27 mouse cellular contexts compared by ENCODE assay signal in genomic region chr11:75972916-75973567, GRCm38 (mm10). TPM values are rescaled to one million over a fixed set of nuclear protein-coding genes. Genes with fewer than 3 reads are reported as not detected.
DNase-seq lines count a peak whose midpoint lies in the region; ATAC-seq and TF ChIP-seq lines count a peak whose summit lies in the region.
"Had no signal": no experiment of that assay in that cellular context is flagged by ENCODE, and none has a peak within 500 bp of the region (broad histone marks: within the 10 kb centered on the region; RNA-seq: fewer than 3 reads in every experiment).

No protein-coding gene starts in this region.

- H3K36me3 ChIP-seq in limb, embryonic 14.5 days (ENCODE audit: control insufficient read depth, insufficient read depth, low read length): no peaks in the 10 kb centered on the region
- H3K36me3 ChIP-seq in limb, embryonic 10.5 days: no peaks in the 10 kb centered on the region
- H3K36me3 ChIP-seq in midbrain, postnatal 0 days (ENCODE audit: insufficient read depth, low read length): no peaks in the 10 kb centered on the region
- H3K36me3 ChIP-seq in midbrain, embryonic 13.5 days: no peaks in the 10 kb centered on the region
- H3K36me3 ChIP-seq: embryonic facial prominence, embryonic 12.5 days; forebrain, embryonic 15.5 days; hindbrain, embryonic 10.5 days; midbrain, embryonic 10.5 days; neural tube, embryonic 13.5 days; stomach, embryonic 15.5 days had no signal

- ATAC-seq in limb, embryonic 14.5 days (ENCODE audit: low FRiP score, low read depth): no peak
- ATAC-seq in midbrain, postnatal 0 days (ENCODE audit: low FRiP score): no peak
- no peak for ATAC-seq in midbrain, embryonic 13.5 days
- ATAC-seq: forebrain, embryonic 15.5 days; intestine, postnatal 0 days; liver, postnatal 0 days had no signal

- no peaks in the 10 kb centered on the region for H3K9me3 ChIP-seq in limb, embryonic 14.5 days (ENCODE audit: control insufficient read depth, low read length)
- H3K9me3 ChIP-seq in limb, embryonic 10.5 days (replicated peaks): no peaks in the 10 kb centered on the region
- no peaks in the 10 kb centered on the region for H3K9me3 ChIP-seq in midbrain, postnatal 0 days (ENCODE audit: low read length)
- peaks cover 3% of the 10 kb centered on the region; the same call in 1 of the 2 replicates for H3K9me3 ChIP-seq in midbrain, embryonic 13.5 days
- H3K9me3 ChIP-seq: embryonic facial prominence, embryonic 12.5 days; forebrain, embryonic 15.5 days; midbrain, embryonic 10.5 days; neural tube, embryonic 13.5 days; stomach, embryonic 15.5 days had no signal

- 17% methylated on average over 7 of the region's 7 CpGs for WGBS in limb, embryonic 14.5 days
- 29% methylated on average over 7 of the region's 7 CpGs for WGBS in limb, embryonic 10.5 days
- 26% methylated on average over 7 of the region's 7 CpGs for WGBS in midbrain, postnatal 0 days
- WGBS in midbrain, embryonic 13.5 days: 23% methylated on average over 7 of the region's 7 CpGs

- peak; percentile 36 to 41 for DNase-seq in cerebellum, postnatal 10 days
- DNase-seq in cerebellum, adult 8-10 months: no peak
- peak; percentile 35 for DNase-seq in limb, embryonic 14.5 days (ENCODE audit: low spot score)
- DNase-seq in limb, embryonic 10.5 days (ENCODE audit: low spot score): no peak
- DNase-seq in midbrain, postnatal 0 days (ENCODE audit: low spot score): peak; percentile 21
- peak; percentile 21 for DNase-seq in fat pad, adult 2 months (ENCODE audit: extremely low read depth, low read depth, low spot score)
- no peak for DNase-seq in MN1 (ENCODE audit: low spot score)
- DNase-seq: adrenal gland, postnatal 25 days; heart, adult 11 months; kidney, postnatal 25 days; liver, postnatal 0 days had no signal

- H3K27me3 ChIP-seq in limb, embryonic 14.5 days (ENCODE audit: control insufficient read depth, insufficient read depth, low read length): no peaks in the 10 kb centered on the region
- H3K27me3 ChIP-seq in limb, embryonic 10.5 days (ENCODE audit: low read depth, poor library complexity, severe bottlenecking): peaks cover 31% of the 10 kb centered on the region
- no peaks in the 10 kb centered on the region for H3K27me3 ChIP-seq in midbrain, postnatal 0 days (ENCODE audit: insufficient read depth, low read length)
- peaks cover 6% of the 10 kb centered on the region for H3K27me3 ChIP-seq in midbrain, embryonic 13.5 days
- H3K27me3 ChIP-seq: forebrain, embryonic 15.5 days had no signal

- H3K4me2 ChIP-seq in limb, embryonic 14.5 days (replicated peaks; ENCODE audit: low read depth, low read length, severe bottlenecking): no peak overlapping the region
- no peak overlapping the region for H3K4me2 ChIP-seq in midbrain, postnatal 0 days (ENCODE audit: low read depth, low read length, poor library complexity, severe bottlenecking)
- no peak overlapping the region for H3K4me2 ChIP-seq in midbrain, embryonic 13.5 days (replicated peaks)
- H3K4me2 ChIP-seq: embryonic facial prominence, embryonic 12.5 days; forebrain, embryonic 15.5 days; heart, embryonic 11.5 days; liver, embryonic 11.5 days; neural tube, embryonic 13.5 days; stomach, embryonic 15.5 days had no signal

- no peak overlapping the region for H3K27ac ChIP-seq in limb, embryonic 14.5 days (replicated peaks; ENCODE audit: low read depth, low read length)
- H3K27ac ChIP-seq in limb, embryonic 10.5 days: no peak overlapping the region
- no peak overlapping the region for H3K27ac ChIP-seq in midbrain, postnatal 0 days (ENCODE audit: low read depth, low read length)
- no peak overlapping the region for H3K27ac ChIP-seq in midbrain, embryonic 13.5 days
- H3K27ac ChIP-seq: embryonic facial prominence, embryonic 12.5 days; forebrain, embryonic 15.5 days; hindbrain, embryonic 10.5 days; layer of hippocampus, adult 2 months; macrophage; midbrain, embryonic 10.5 days; neural tube, embryonic 13.5 days; stomach, embryonic 15.5 days had no signal

- H3K4me3 ChIP-seq in limb, embryonic 14.5 days (replicated peaks; ENCODE audit: low read length): no peak overlapping the region
- no peak overlapping the region for H3K4me3 ChIP-seq in limb, embryonic 10.5 days
- no peak overlapping the region for H3K4me3 ChIP-seq in midbrain, postnatal 0 days (ENCODE audit: low read depth, low read length)
- H3K4me3 ChIP-seq in midbrain, embryonic 13.5 days (replicated peaks): no peak overlapping the region
- H3K4me3 ChIP-seq: embryonic facial prominence, embryonic 12.5 days; erythroblast, embryonic 14.5 days; forebrain, embryonic 15.5 days; hindbrain, embryonic 10.5 days; layer of hippocampus, adult 2 months; midbrain, embryonic 10.5 days; myocyte; neural tube, embryonic 13.5 days; stomach, embryonic 15.5 days had no signal

- no peak overlapping the region for H3K9ac ChIP-seq in limb, embryonic 14.5 days (ENCODE audit: low read depth, low read length, severe bottlenecking)
- H3K9ac ChIP-seq in midbrain, postnatal 0 days (replicated peaks; ENCODE audit: low read length, poor library complexity, severe bottlenecking): no peak overlapping the region; the same call in 1 of the 2 replicates
- no peak overlapping the region for H3K9ac ChIP-seq in midbrain, embryonic 13.5 days (replicated peaks)
- H3K9ac ChIP-seq: embryonic facial prominence, embryonic 12.5 days; forebrain, embryonic 15.5 days; liver, postnatal 0 days; neural tube, embryonic 13.5 days; stomach, embryonic 15.5 days had no signal

- H3K4me1 ChIP-seq in limb, embryonic 14.5 days (ENCODE audit: control insufficient read depth, insufficient read depth, low read length): 0 out of 2 replicates have a peak, but pooled peaks cover 3% of the 10 kb centered on the region
- H3K4me1 ChIP-seq in limb, embryonic 10.5 days: peaks cover 10% of the 10 kb centered on the region
- H3K4me1 ChIP-seq in midbrain, postnatal 0 days (ENCODE audit: insufficient read depth, low read length): no peaks in the 10 kb centered on the region; the same call in 1 of the 2 replicates
- H3K4me1 ChIP-seq in midbrain, embryonic 13.5 days (replicated peaks): no peaks in the 10 kb centered on the region; the same call in 1 of the 2 replicates
- H3K4me1 ChIP-seq: neural tube, embryonic 13.5 days; stomach, embryonic 15.5 days had no signal

- TF ChIP-seq POLR2A in limb, embryonic 14.5 days (IDR thresholded peaks at IDR 0.05; ENCODE audit: borderline replicate concordance, extremely low read depth, insufficient read depth, insufficient read length): no peak

- no peak for TF ChIP-seq CTCF in midbrain, postnatal 0 days (IDR thresholded peaks at IDR 0.05)

RNA-seq across cellular contexts. Expression of gene 1700016K19Rik, which starts 26.7 kb away (rescaled TPM):
- polyA plus RNA-seq in limb, embryonic 14.5 days (2012; rRNA removed): 0.58 and 0.87 TPM in 2 replicates
- polyA plus RNA-seq in limb, embryonic 14.5 days (2014; fragmentation: Nextera tagmentation; extraction: Ambion mirVana): 0.44 and 0.76 TPM in 2 replicates
- polyA plus RNA-seq in limb, embryonic 10.5 days (2016; fragmentation: Nextera tagmentation; extraction: Ambion mirVana): 0.36 TPM in 1 of 2 replicates, not detected in the other
- total RNA-seq in midbrain, postnatal 0 days (2014; rRNA removed): 5.5 and 11.3 TPM in 2 replicates
- polyA plus RNA-seq in midbrain, postnatal 0 days (2015; fragmentation: Nextera tagmentation; extraction: Ambion mirVana): 8.6 and 8.8 TPM in 2 replicates
- 0.97 and 1.8 TPM in 2 replicates for polyA plus RNA-seq in midbrain, embryonic 13.5 days (2015; fragmentation: Nextera tagmentation; extraction: Ambion mirVana)
- total RNA-seq: adrenal gland, postnatal 25 days; gastrocnemius, adult 8-10 months had no signal
- polyA plus RNA-seq: erythroblast, embryonic 14.5 days; heart, embryonic 11.5 days; heart, postnatal 0 days; intestine, postnatal 0 days; liver, embryonic 11.5 days; liver, postnatal 0 days; macrophage had no signal

RNA-seq across cellular contexts. Expression of gene Rph3al, which starts 34.8 kb away (rescaled TPM):
- polyA plus RNA-seq in limb, embryonic 14.5 days (2012; rRNA removed): 2.4 and 2.6 TPM in 2 replicates
- polyA plus RNA-seq in limb, embryonic 14.5 days (2014; fragmentation: Nextera tagmentation; extraction: Ambion mirVana): 2.2 and 2.6 TPM in 2 replicates
- polyA plus RNA-seq in limb, embryonic 10.5 days (2016; fragmentation: Nextera tagmentation; extraction: Ambion mirVana): 1.2 and 2.4 TPM in 2 replicates
- 3.4 and 4.0 TPM in 2 replicates for total RNA-seq in midbrain, postnatal 0 days (2014; rRNA removed)
- polyA plus RNA-seq in midbrain, postnatal 0 days (2015; fragmentation: Nextera tagmentation; extraction: Ambion mirVana): 3.0 and 3.1 TPM in 2 replicates
- polyA plus RNA-seq in midbrain, embryonic 13.5 days (2015; fragmentation: Nextera tagmentation; extraction: Ambion mirVana): 1.9 and 2.4 TPM in 2 replicates
- polyA plus RNA-seq: erythroblast, embryonic 14.5 days; macrophage had no signal

RNA-seq across cellular contexts. Expression of gene Rflnb, which starts 54.5 kb away (rescaled TPM):
- polyA plus RNA-seq in limb, embryonic 14.5 days (2012; rRNA removed): 28.9 and 29.1 TPM in 2 replicates
- 52.2 and 55.7 TPM in 2 replicates for polyA plus RNA-seq in limb, embryonic 14.5 days (2014; fragmentation: Nextera tagmentation; extraction: Ambion mirVana)
- polyA plus RNA-seq in limb, embryonic 10.5 days (2016; fragmentation: Nextera tagmentation; extraction: Ambion mirVana): 25.6 and 35.4 TPM in 2 replicates
- 16.7 and 17.7 TPM in 2 replicates for total RNA-seq in midbrain, postnatal 0 days (2014; rRNA removed)
- 15.2 and 16.3 TPM in 2 replicates for polyA plus RNA-seq in midbrain, postnatal 0 days (2015; fragmentation: Nextera tagmentation; extraction: Ambion mirVana)
- 6.2 and 7.2 TPM in 2 replicates for polyA plus RNA-seq in midbrain, embryonic 13.5 days (2015; fragmentation: Nextera tagmentation; extraction: Ambion mirVana)

Comparison
In these comparisons a context has a peak if more than half of its experiments do, and no peak if none do; other contexts are left out.
1. DNase-seq: peak in cerebellum, postnatal 10 days (2 of 2), limb, embryonic 14.5 days (single experiment), midbrain, postnatal 0 days (single experiment) and fat pad, adult 2 months (single experiment); none in cerebellum, adult 8-10 months (single experiment), limb, embryonic 10.5 days (single experiment) and MN1 (single experiment).